Mouse (Mus musculus) embryonic facial prominence, embryonic 13.5 days (tissue): ENCODE measurements at regions not wholly inside any gene's neighbourhood (a gene's known extent, or its start where the extent isn't known, plus 50 kb on each side); places are given as distances from the start of the nearest gene placed in this dataset.

ENCODE experiments used
- ATAC-seq: fragments of 200-750 bp; cut with Nextera tagmentation; 2 replicates; pipeline ENCODE4 v1.8.0; 2017; ENCODE audit warnings: low read depth; ENCODE audit not compliant: insufficient number of reproducible peaks, insufficient read depth, low FRiP score, low TSS enrichment
- H3K27ac ChIP-seq: fragments of 300-500 bp; sonication (generic); 2 replicates; pipeline ENCODE4 v1.5.1; 2015; ENCODE audit warnings: moderate library complexity, mild to moderate bottlenecking, inconsistent platforms
- H3K27me3 ChIP-seq: fragments of 300-500 bp; sonication (generic); 2 replicates; pipeline ENCODE4 v1.6.1; 2015; ENCODE audit warnings: mild to moderate bottlenecking, inconsistent platforms
- H3K36me3 ChIP-seq: fragments of 300-500 bp; sonication (generic); 2 replicates; pipeline ENCODE4 v1.6.1; 2015; ENCODE audit warnings: mild to moderate bottlenecking, inconsistent platforms
- H3K4me1 ChIP-seq: fragments of 300-500 bp; sonication (generic); 2 replicates; pipeline ENCODE4 v1.6.1; 2015; ENCODE audit warnings: inconsistent platforms
- H3K4me2 ChIP-seq: fragments of 300-500 bp; sonication (generic); 2 replicates; pipeline ENCODE4 v1.6.1; 2015; ENCODE audit warnings: moderate library complexity, mild to moderate bottlenecking, inconsistent platforms
- H3K4me3 ChIP-seq: fragments of 300-500 bp; sonication (generic); 2 replicates; pipeline ENCODE4 v1.5.1; 2015; ENCODE audit warnings: mild to moderate bottlenecking, inconsistent platforms
- H3K9ac ChIP-seq: fragments of 300-500 bp; sonication (generic); 2 replicates; pipeline ENCODE4 v1.6.1; 2015; ENCODE audit warnings: mild to moderate bottlenecking, inconsistent platforms
- H3K9me3 ChIP-seq: fragments of 300-500 bp; sonication (generic); 2 replicates; pipeline ENCODE4 v1.6.1; 2016; ENCODE audit warnings: inconsistent platforms
- WGBS: fragments of 180-500 bp; shearing (Covaris S2); methylation state at CpG from one replicate; pipeline ENCODE4 v1.1.7; 2015; ENCODE audit warnings: mixed read lengths; 5-methylcytosine and 5-hydroxymethylcytosine counted together

GRCm38 (mm10) chr1:119282416-119282815 is 139.6 kb downstream of the Inhbb start:
- WGBS = 92% methylated on average over 1 of the region's 1 CpGs
- H3K4me2 ChIP-seq = no peak overlapping the region
- no peaks in the 10 kb centered on the region for H3K27me3 ChIP-seq
- ATAC-seq = no peak
- no peak overlapping the region for H3K27ac ChIP-seq
- no peak overlapping the region for H3K4me3 ChIP-seq
- no peaks in the 10 kb centered on the region for H3K4me1 ChIP-seq
- H3K36me3 ChIP-seq = no peaks in the 10 kb centered on the region
- H3K9ac ChIP-seq = no peak overlapping the region
- no peaks in the 10 kb centered on the region for H3K9me3 ChIP-seq

- no peaks in the 10 kb centered on the region for H3K4me1 ChIP-seq
- no peak overlapping the region for H3K9ac ChIP-seq
- no peak overlapping the region for H3K4me3 ChIP-seq
- no peaks in the 10 kb centered on the region for H3K27me3 ChIP-seq
- no peak for ATAC-seq
- H3K27ac ChIP-seq = no peak overlapping the region
- no peak overlapping the region for H3K4me2 ChIP-seq
- no peaks in the 10 kb centered on the region for H3K9me3 ChIP-seq
- no peaks in the 10 kb centered on the region for H3K36me3 ChIP-seq
- WGBS = 75% methylated on average over 3 of the region's 3 CpGs
Measured at GRCm38 (mm10) chr1:119279261-119279660, 142.8 kb downstream of the Inhbb start.

GRCm38 (mm10) chr1:119278528-119279201 is 143.4 kb downstream of the Inhbb start:
- WGBS = 66% methylated on average over 8 of the region's 8 CpGs
- H3K9me3 ChIP-seq = no peaks in the 10 kb centered on the region
- no peak overlapping the region for H3K4me2 ChIP-seq
- no peak for ATAC-seq
- no peaks in the 10 kb centered on the region for H3K4me1 ChIP-seq
- no peak overlapping the region for H3K9ac ChIP-seq
- no peaks in the 10 kb centered on the region for H3K27me3 ChIP-seq
- H3K4me3 ChIP-seq = no peak overlapping the region
- H3K27ac ChIP-seq = no peak overlapping the region
- no peaks in the 10 kb centered on the region for H3K36me3 ChIP-seq

- H3K4me2 ChIP-seq = no peak overlapping the region
- no peak for ATAC-seq
- H3K4me1 ChIP-seq = no peaks in the 10 kb centered on the region
- H3K27ac ChIP-seq = no peak overlapping the region
- H3K9me3 ChIP-seq = no peaks in the 10 kb centered on the region
- H3K9ac ChIP-seq = no peak overlapping the region
- 86% methylated on average over 4 of the region's 4 CpGs for WGBS
- H3K4me3 ChIP-seq = no peak overlapping the region
- H3K36me3 ChIP-seq = no peaks in the 10 kb centered on the region
- H3K27me3 ChIP-seq = no peaks in the 10 kb centered on the region
Measured at GRCm38 (mm10) chr1:119277990-119278389, 144.1 kb downstream of the Inhbb start.

- WGBS = 90% methylated on average over 5 of the region's 5 CpGs
- Histone ChIP-seq H3K4me3 (no peak overlapping the region), H3K36me3 (no peaks in the 10 kb centered on the region), H3K4me2 (no peak overlapping the region), H3K27me3 (no peaks in the 10 kb centered on the region), H3K9me3 (no peaks in the 10 kb centered on the region), H3K9ac (no peak overlapping the region), H3K27ac (no peak overlapping the region), H3K4me1 (no peaks in the 10 kb centered on the region)
- ATAC-seq = no peak
Measured at GRCm38 (mm10) chr1:119266013-119266412, 156.0 kb downstream of the Inhbb start.

- no peak for ATAC-seq
- 80% methylated on average over 10 of the region's 10 CpGs for WGBS
- H3K9me3 ChIP-seq = no peaks in the 10 kb centered on the region
Measured at GRCm38 (mm10) chr1:119265192-119265891, 156.7 kb downstream of the Inhbb start.

GRCm38 (mm10) chr1:119259455-119259854 is 162.6 kb downstream of the Inhbb start:
- Histone ChIP-seq H3K4me1 (no peaks in the 10 kb centered on the region), H3K9me3 (no peaks in the 10 kb centered on the region), H3K27me3 (no peaks in the 10 kb centered on the region), H3K9ac (no peak overlapping the region), H3K27ac (no peak overlapping the region), H3K4me2 (no peak overlapping the region), H3K4me3 (no peak overlapping the region), H3K36me3 (no peaks in the 10 kb centered on the region)
- ATAC-seq = no peak
- WGBS = 78% methylated on average over 9 of the region's 9 CpGs

More at GRCm38 (mm10) chr1:119265192-119265891, 156.7 kb downstream of the Inhbb start:
- Histone ChIP-seq H3K4me2 (no peak overlapping the region), H3K4me3 (no peak overlapping the region), H3K36me3 (no peaks in the 10 kb centered on the region), H3K27ac (no peak overlapping the region), H3K27me3 (no peaks in the 10 kb centered on the region), H3K4me1 (no peaks in the 10 kb centered on the region), H3K9ac (no peak overlapping the region)

GRCm38 (mm10) chr1:119256769-119257168 is 165.3 kb downstream of the Inhbb start:
- H3K4me3 ChIP-seq = no peak overlapping the region
- no peak for ATAC-seq
- no peak overlapping the region for H3K4me2 ChIP-seq
- H3K27me3 ChIP-seq = no peaks in the 10 kb centered on the region
- H3K36me3 ChIP-seq = no peaks in the 10 kb centered on the region
- no peak overlapping the region for H3K9ac ChIP-seq
- H3K27ac ChIP-seq = no peak overlapping the region
- 80% methylated on average over 8 of the region's 8 CpGs for WGBS
- no peaks in the 10 kb centered on the region for H3K9me3 ChIP-seq
- peaks cover 3% of the 10 kb centered on the region; the same call in 1 of the 2 replicates for H3K4me1 ChIP-seq

- H3K27ac ChIP-seq = no peak overlapping the region
- no peak overlapping the region for H3K9ac ChIP-seq
- H3K4me1 ChIP-seq = peaks cover 3% of the 10 kb centered on the region; the same call in 1 of the 2 replicates
- no peak overlapping the region for H3K4me2 ChIP-seq
- no peak overlapping the region for H3K4me3 ChIP-seq
- ATAC-seq = no peak
- H3K36me3 ChIP-seq = no peaks in the 10 kb centered on the region
- no peaks in the 10 kb centered on the region for H3K9me3 ChIP-seq
- no peaks in the 10 kb centered on the region for H3K27me3 ChIP-seq
- 42% methylated on average over 5 of the region's 5 CpGs for WGBS
Measured at GRCm38 (mm10) chr1:119256097-119256473, 166.0 kb downstream of the Inhbb start.

- Histone ChIP-seq H3K4me2 (no peak overlapping the region), H3K27me3 (no peaks in the 10 kb centered on the region), H3K9me3 (no peaks in the 10 kb centered on the region), H3K36me3 (no peaks in the 10 kb centered on the region), H3K9ac (no peak overlapping the region), H3K27ac (no peak overlapping the region), H3K4me3 (no peak overlapping the region), H3K4me1 (peaks cover 3% of the 10 kb centered on the region; the same call in 1 of the 2 replicates)
- no peak for ATAC-seq
- 89% methylated on average over 20 of the region's 20 CpGs for WGBS
Measured at GRCm38 (mm10) chr1:119255386-119256096, 166.5 kb downstream of the Inhbb start.

- ATAC-seq = no peak
- Histone ChIP-seq H3K36me3 (no peaks in the 10 kb centered on the region), H3K9me3 (no peaks in the 10 kb centered on the region), H3K27ac (no peak overlapping the region), H3K9ac (no peak overlapping the region), H3K4me2 (no peak overlapping the region), H3K4me1 (peaks cover 3% of the 10 kb centered on the region; the same call in 1 of the 2 replicates), H3K27me3 (no peaks in the 10 kb centered on the region), H3K4me3 (no peak overlapping the region)
- 84% methylated on average over 5 of the region's 5 CpGs for WGBS
Measured at GRCm38 (mm10) chr1:119254928-119255327, 167.1 kb downstream of the Inhbb start.
